Mouse (Mus musculus) midbrain, postnatal 0 days (tissue): ENCODE measurements around the gene Rimkla. TPM values are rescaled to one million over a fixed set of nuclear protein-coding genes. Genes with fewer than 3 reads are reported as not detected.
A peak's percentile ranks its signal among the peaks of the same experiment; 100 is the strongest.

Source experiments
- ATAC-seq: fragments of 200-750 bp; cut with Nextera tagmentation; 2 replicates; pipeline ENCODE4 v1.8.0; 2017; ENCODE audit warnings: moderate number of reproducible peaks, mild to moderate bottlenecking, moderate TSS enrichment, moderate library complexity; ENCODE audit not compliant: low FRiP score
- DNase-seq: peaks from one replicate; pipeline ENCODE4 v3.0.0-alpha.2; 2015; ENCODE audit warnings: low spot score
- H3K27ac ChIP-seq: fragments of 300-500 bp; sonication (generic); 2 replicates; pipeline ENCODE4 v1.5.1; 2014; ENCODE audit warnings: low read depth, mild to moderate bottlenecking, low read length, mixed read lengths
- H3K27me3 ChIP-seq: fragments of 300-500 bp; sonication (generic); 2 replicates; pipeline ENCODE4 v1.6.1; 2014; ENCODE audit warnings: low read length, control low read depth, mixed read lengths; ENCODE audit not compliant: insufficient read depth
- H3K36me3 ChIP-seq: fragments of 300-500 bp; sonication (generic); 2 replicates; pipeline ENCODE4 v1.6.1; 2014; ENCODE audit warnings: low read length, control low read depth, mixed read lengths; ENCODE audit not compliant: insufficient read depth
- H3K4me1 ChIP-seq: fragments of 300-500 bp; sonication (generic); 2 replicates; pipeline ENCODE4 v1.6.1; 2014; ENCODE audit warnings: mild to moderate bottlenecking, control low read depth, antibody characterized with exemption, low read length, mixed read lengths; ENCODE audit not compliant: insufficient read depth
- H3K4me2 ChIP-seq: fragments of 300-500 bp; sonication (generic); 2 replicates; pipeline ENCODE4 v1.6.1; 2014; ENCODE audit warnings: low read depth, mild to moderate bottlenecking, low read length, mixed read lengths; ENCODE audit not compliant: poor library complexity, severe bottlenecking
- H3K4me3 ChIP-seq: fragments of 300-500 bp; sonication (generic); 2 replicates; pipeline ENCODE4 v1.5.1; 2014; ENCODE audit warnings: low read depth, mild to moderate bottlenecking, low read length, moderate library complexity
- H3K9ac ChIP-seq: fragments of 300-500 bp; sonication (generic); replicated peaks from 2 replicates; pipeline ENCODE4 v1.6.1; 2014; ENCODE audit warnings: mild to moderate bottlenecking, low read length, moderate library complexity, mixed read lengths; ENCODE audit not compliant: poor library complexity, severe bottlenecking
- H3K9me3 ChIP-seq: fragments of 300-500 bp; sonication (generic); 2 replicates; pipeline ENCODE4 v1.6.1; 2016; ENCODE audit warnings: low read length, control low read depth
- CTCF ChIP-seq: IDR thresholded peaks from 2 replicates; pipeline ENCODE4 v1.5.1; 2016; ENCODE audit warnings: antibody characterized with exemption, mild to moderate bottlenecking
- WGBS: fragments of 180-500 bp; shearing (Covaris S2); extraction: QIAGEN DNeasy Blood & Tissue Kit; methylation state at CpG from one replicate; pipeline ENCODE4 v1.1.7; 2014; 5-methylcytosine and 5-hydroxymethylcytosine counted together
- polyA plus RNA-seq: library from polyadenylated mRNA; unstranded; fragments of >200 nt; fragmentation: Nextera tagmentation; extraction: Ambion mirVana; gene quantifications from 2 replicates; pipeline ENCODE4 v1.2.1, GENCODE M21; 2015
- total RNA-seq: library from RNA; depleted of rRNA; stranded (reverse); fragments of >200 nt; gene quantifications from 2 replicates; pipeline ENCODE4 v1.2.3, GENCODE M21; 2014

Gene Rimkla
- total and polyA plus RNA-seq, 2 experiments from 2014 or later = 25.8 to 45.3 TPM

DNA sequence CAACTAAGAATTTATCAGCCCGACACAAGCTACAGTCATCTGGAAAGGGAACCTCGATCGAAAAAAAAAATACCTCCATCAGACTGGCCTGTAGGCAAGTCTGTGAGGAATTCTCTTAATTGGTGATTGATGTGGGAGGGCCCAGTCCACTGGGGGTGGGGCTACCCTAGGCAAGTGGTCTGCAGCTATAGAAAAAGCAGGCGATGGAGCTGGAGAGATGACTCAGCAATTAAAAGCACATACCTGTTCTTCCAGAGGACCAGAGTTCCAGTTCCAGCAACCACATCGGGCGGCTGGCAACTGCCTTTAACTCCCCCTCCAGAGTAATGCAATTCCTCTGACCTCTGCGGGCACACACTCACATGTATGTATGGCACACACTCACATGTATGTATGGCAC, 7.5 kb downstream of the Rimkla start:
- no peak overlapping the region for H3K9ac ChIP-seq
- no peaks in the 10 kb centered on the region for H3K9me3 ChIP-seq
- no peaks in the 10 kb centered on the region for H3K36me3 ChIP-seq
- no peaks in the 10 kb centered on the region for H3K27me3 ChIP-seq
- H3K4me2 ChIP-seq = no peak overlapping the region
- DNase-seq (no peak), ATAC-seq (no peak)
- no peaks in the 10 kb centered on the region for H3K4me1 ChIP-seq
- H3K4me3 ChIP-seq = no peak overlapping the region
- no peak for TF ChIP-seq CTCF
- no peak overlapping the region for H3K27ac ChIP-seq
- 84% methylated on average over 7 of the region's 7 CpGs for WGBS

GRCm38 (mm10) chr4:119483051-119483450, 9.4 kb downstream of the Rimkla start:
- no peak for ATAC-seq
- no peak overlapping the region for H3K4me2 ChIP-seq
- DNase-seq = no peak
- no peaks in the 10 kb centered on the region for H3K4me1 ChIP-seq
- TF ChIP-seq CTCF = peak; percentile 26; the same call in 1 of the 2 replicates
- WGBS = 49% methylated on average over 9 of the region's 9 CpGs
- no peaks in the 10 kb centered on the region for H3K36me3 ChIP-seq
- no peaks in the 10 kb centered on the region for H3K9me3 ChIP-seq
- no peak overlapping the region for H3K4me3 ChIP-seq
- H3K27me3 ChIP-seq = no peaks in the 10 kb centered on the region
- no peak overlapping the region for H3K9ac ChIP-seq
- no peak overlapping the region for H3K27ac ChIP-seq

DNA sequence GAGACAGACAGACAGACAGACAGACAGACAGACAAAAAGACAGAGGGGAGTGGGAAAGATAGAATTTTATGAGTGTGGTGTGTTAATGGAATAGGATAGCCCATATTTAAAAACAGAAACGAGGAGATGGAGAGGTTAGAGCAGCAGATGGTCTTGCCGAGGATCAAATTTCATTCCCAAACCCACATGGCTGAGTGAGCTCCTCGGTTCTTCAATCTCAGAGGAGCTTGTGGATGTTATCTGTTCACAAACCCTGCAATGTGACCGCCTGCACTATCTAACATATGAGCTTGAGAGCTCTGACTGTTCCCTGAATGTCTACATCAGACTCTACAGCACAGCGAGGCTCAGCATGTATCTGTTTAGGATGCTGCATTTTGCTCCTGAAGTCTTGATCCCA, 19.3 kb downstream of the Rimkla start:
- no peak for DNase-seq
- Histone ChIP-seq H3K4me2 (no peak overlapping the region), H3K4me3 (no peak overlapping the region), H3K4me1 (no peaks in the 10 kb centered on the region), H3K27ac (no peak overlapping the region), H3K36me3 (peaks cover 3% of the 10 kb centered on the region; the same call in 1 of the 2 replicates), H3K9me3 (no peaks in the 10 kb centered on the region), H3K27me3 (no peaks in the 10 kb centered on the region), H3K9ac (no peak overlapping the region)
- WGBS = 64% methylated on average over 5 of the region's 5 CpGs
- ATAC-seq = no peak
- TF ChIP-seq CTCF = no peak

- Histone ChIP-seq H3K36me3 (peaks cover 5% of the 10 kb centered on the region; the same call in 1 of the 2 replicates), H3K27ac (no peak overlapping the region), H3K9me3 (no peaks in the 10 kb centered on the region), H3K4me1 (no peaks in the 10 kb centered on the region), H3K27me3 (no peaks in the 10 kb centered on the region), H3K9ac (no peak overlapping the region), H3K4me2 (no peak overlapping the region), H3K4me3 (no peak overlapping the region)
- ATAC-seq (no peak), DNase-seq (no peak)
- WGBS = 91% methylated on average over 9 of the region's 9 CpGs
- no peak for TF ChIP-seq CTCF
Observed at GRCm38 (mm10) chr4:119472545-119472944, 19.9 kb downstream of the Rimkla start.

- no peak for TF ChIP-seq CTCF
- H3K4me3 ChIP-seq = no peak overlapping the region
- H3K9ac ChIP-seq = no peak overlapping the region
- H3K27ac ChIP-seq = no peak overlapping the region
- no peaks in the 10 kb centered on the region for H3K9me3 ChIP-seq
- peaks cover 8% of the 10 kb centered on the region; the same call in 1 of the 2 replicates for H3K36me3 ChIP-seq
- DNase-seq (peak; percentile 21), ATAC-seq (no peak)
- H3K4me1 ChIP-seq = peaks cover 4% of the 10 kb centered on the region; the same call in 1 of the 2 replicates
- H3K4me2 ChIP-seq = no peak overlapping the region
- H3K27me3 ChIP-seq = no peaks in the 10 kb centered on the region
- WGBS = 87% methylated on average over 16 of the region's 16 CpGs
Observed at GRCm38 (mm10) chr4:119467720-119468380, 24.6 kb downstream of the Rimkla start.

DNA sequence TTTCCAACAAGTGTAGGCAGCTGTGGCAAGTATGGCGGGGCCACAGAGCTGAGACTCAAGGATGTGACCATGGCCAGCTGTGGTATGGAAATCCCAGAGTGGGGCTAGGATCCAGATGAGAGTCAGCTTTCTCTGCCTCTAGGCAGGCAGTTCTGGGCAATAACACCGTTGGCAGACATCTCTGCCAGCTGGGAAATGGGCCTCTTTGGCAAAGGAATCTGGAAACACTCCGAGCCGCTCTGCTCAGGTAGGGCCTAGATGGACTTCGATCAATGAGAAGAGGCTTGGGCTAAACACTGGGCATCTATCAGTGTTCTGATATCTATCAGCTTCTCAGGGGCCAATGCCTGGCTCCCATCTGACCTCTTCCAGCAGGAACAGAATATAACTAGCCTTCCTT, 26.6 kb downstream of the Rimkla start:
- DNase-seq (no peak), ATAC-seq (no peak)
- Histone ChIP-seq H3K27ac (no peak overlapping the region), H3K9me3 (no peaks in the 10 kb centered on the region), H3K9ac (no peak overlapping the region), H3K4me3 (no peak overlapping the region), H3K36me3 (peaks cover 8% of the 10 kb centered on the region; the same call in 1 of the 2 replicates), H3K27me3 (no peaks in the 10 kb centered on the region), H3K4me1 (peaks cover 7% of the 10 kb centered on the region; the same call in 1 of the 2 replicates), H3K4me2 (no peak overlapping the region)
- 88% methylated on average over 5 of the region's 5 CpGs for WGBS
- TF ChIP-seq CTCF = no peak
